Mouse (Mus musculus) heart, embryonic 12.5 days (tissue): ENCODE results near the gene Map3k1. TPM values are rescaled to one million over a fixed set of nuclear protein-coding genes. Genes with fewer than 3 reads are reported as not detected.

Source experiments
- ATAC-seq: fragments of 200-750 bp; cut with Nextera tagmentation; 2 replicates; pipeline ENCODE4 v1.8.0; 2017; ENCODE audit warnings: moderate TSS enrichment, moderate library complexity; ENCODE audit not compliant: insufficient number of reproducible peaks, low FRiP score
- H3K27ac ChIP-seq: fragments of 300-500 bp; sonication (generic); 2 replicates; pipeline ENCODE4 v1.5.1; 2016; ENCODE audit warnings: mild to moderate bottlenecking, moderate library complexity; ENCODE audit not compliant: poor library complexity, severe bottlenecking
- H3K27me3 ChIP-seq: fragments of 300-500 bp; sonication (generic); replicated peaks from 2 replicates; pipeline ENCODE4 v1.6.1; 2016; ENCODE audit warnings: mild to moderate bottlenecking, moderate library complexity
- H3K36me3 ChIP-seq: fragments of 300-500 bp; sonication (generic); 2 replicates; pipeline ENCODE4 v1.6.1; 2016; ENCODE audit warnings: mild to moderate bottlenecking, moderate library complexity
- H3K4me1 ChIP-seq: fragments of 300-500 bp; sonication (generic); replicated peaks from 2 replicates; pipeline ENCODE4 v1.6.1; 2016; ENCODE audit warnings: mild to moderate bottlenecking
- H3K4me2 ChIP-seq: fragments of 300-500 bp; sonication (generic); 2 replicates; pipeline ENCODE4 v1.6.1; 2016; ENCODE audit warnings: mild to moderate bottlenecking, moderate library complexity
- H3K4me3 ChIP-seq: fragments of 300-500 bp; sonication (generic); 2 replicates; pipeline ENCODE4 v1.5.1; 2016; ENCODE audit warnings: mild to moderate bottlenecking
- H3K9ac ChIP-seq: fragments of 300-500 bp; sonication (generic); 2 replicates; pipeline ENCODE4 v1.6.1; 2016; ENCODE audit warnings: mild to moderate bottlenecking, moderate library complexity
- H3K9me3 ChIP-seq: fragments of 300-500 bp; sonication (generic); replicated peaks from 2 replicates; pipeline ENCODE4 v1.6.1; 2016; ENCODE audit warnings: mild to moderate bottlenecking, moderate library complexity
- WGBS: fragments of 180-500 bp; shearing (Covaris S2); methylation state at CpG from one replicate; pipeline ENCODE4 v1.1.7; 2016; 5-methylcytosine and 5-hydroxymethylcytosine counted together
- polyA plus RNA-seq: library from polyadenylated mRNA; unstranded; fragments of >200 nt; fragmentation: Nextera tagmentation; extraction: Ambion mirVana; gene quantifications from 2 replicates; pipeline ENCODE4 v1.2.1, GENCODE M21; 2016

Map3k1 gene
- 16.7 and 18.7 TPM in 2 replicates for polyA plus RNA-seq

GRCm38 (mm10) chr13:111808637-111809465 is at the start of gene Map3k1:
Map3k1 (minus strand) TSS chr13:111808993.
- WGBS = 2% methylated on average over 94 of the region's 136 CpGs

DNA sequence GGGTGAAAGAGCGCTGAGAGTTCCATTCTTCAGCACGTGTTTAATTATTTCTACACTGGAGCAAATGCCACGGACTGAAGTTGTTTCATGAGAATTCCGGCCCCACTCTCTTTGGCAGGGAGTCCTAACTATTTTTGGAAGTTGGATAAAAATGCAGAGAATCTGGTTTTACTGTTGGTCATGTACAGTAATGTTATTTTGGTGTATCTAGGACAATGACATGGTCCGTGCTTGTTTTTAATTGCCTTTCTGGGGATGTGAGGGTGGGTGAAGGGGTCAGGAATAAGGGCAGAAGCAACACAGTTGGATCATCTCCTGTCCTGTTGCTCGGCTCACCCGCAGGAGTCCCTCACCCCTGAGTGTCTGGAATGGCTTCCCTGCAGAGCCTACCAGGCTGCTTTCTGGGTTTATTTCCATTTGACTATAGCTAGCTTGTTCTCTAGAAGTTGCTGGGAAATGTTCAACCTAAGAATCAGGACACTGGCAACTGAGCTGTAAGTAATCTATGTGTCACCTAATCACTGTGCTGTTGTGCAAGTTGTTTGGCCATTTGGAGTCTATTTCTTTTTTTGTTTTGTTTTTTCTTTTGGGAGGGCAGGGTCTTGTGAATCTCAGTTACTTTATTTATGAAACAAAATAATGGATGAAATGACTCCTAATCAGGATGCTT is 48.1 kb upstream of the Map3k1 start:
- Histone ChIP-seq H3K27ac (no peak overlapping the region), H3K27me3 (no peaks in the 10 kb centered on the region), H3K9me3 (no peaks in the 10 kb centered on the region), H3K36me3 (no peaks in the 10 kb centered on the region), H3K9ac (no peak overlapping the region), H3K4me1 (no peaks in the 10 kb centered on the region), H3K4me2 (no peak overlapping the region), H3K4me3 (no peak overlapping the region)
- no peak for ATAC-seq
- WGBS = 67% methylated on average over 7 of the region's 7 CpGs

More at GRCm38 (mm10) chr13:111808637-111809465, at the start of gene Map3k1:
- ATAC-seq = peak; percentile 78
- Histone ChIP-seq H3K9ac (peak within 1 kb of the TSS; percentile 98), H3K9me3 (no peaks in the 10 kb centered on the region), H3K27ac (peak within 1 kb of the TSS; percentile 99), H3K36me3 (no peaks in the 10 kb centered on the region), H3K4me1 (peaks cover 20% of the 10 kb centered on the region), H3K4me2 (peak within 1 kb of the TSS; percentile 90), H3K27me3 (no peaks in the 10 kb centered on the region), H3K4me3 (peak within 1 kb of the TSS; percentile 99)

GRCm38 (mm10) chr13:111856232-111856631 is 47.4 kb upstream of the Map3k1 start:
- Histone ChIP-seq H3K4me3 (no peak overlapping the region), H3K27ac (no peak overlapping the region), H3K9ac (no peak overlapping the region), H3K27me3 (no peaks in the 10 kb centered on the region), H3K4me1 (no peaks in the 10 kb centered on the region), H3K4me2 (no peak overlapping the region), H3K36me3 (no peaks in the 10 kb centered on the region), H3K9me3 (no peaks in the 10 kb centered on the region)
- WGBS = 88% methylated on average over 7 of the region's 7 CpGs
- no peak for ATAC-seq

DNA sequence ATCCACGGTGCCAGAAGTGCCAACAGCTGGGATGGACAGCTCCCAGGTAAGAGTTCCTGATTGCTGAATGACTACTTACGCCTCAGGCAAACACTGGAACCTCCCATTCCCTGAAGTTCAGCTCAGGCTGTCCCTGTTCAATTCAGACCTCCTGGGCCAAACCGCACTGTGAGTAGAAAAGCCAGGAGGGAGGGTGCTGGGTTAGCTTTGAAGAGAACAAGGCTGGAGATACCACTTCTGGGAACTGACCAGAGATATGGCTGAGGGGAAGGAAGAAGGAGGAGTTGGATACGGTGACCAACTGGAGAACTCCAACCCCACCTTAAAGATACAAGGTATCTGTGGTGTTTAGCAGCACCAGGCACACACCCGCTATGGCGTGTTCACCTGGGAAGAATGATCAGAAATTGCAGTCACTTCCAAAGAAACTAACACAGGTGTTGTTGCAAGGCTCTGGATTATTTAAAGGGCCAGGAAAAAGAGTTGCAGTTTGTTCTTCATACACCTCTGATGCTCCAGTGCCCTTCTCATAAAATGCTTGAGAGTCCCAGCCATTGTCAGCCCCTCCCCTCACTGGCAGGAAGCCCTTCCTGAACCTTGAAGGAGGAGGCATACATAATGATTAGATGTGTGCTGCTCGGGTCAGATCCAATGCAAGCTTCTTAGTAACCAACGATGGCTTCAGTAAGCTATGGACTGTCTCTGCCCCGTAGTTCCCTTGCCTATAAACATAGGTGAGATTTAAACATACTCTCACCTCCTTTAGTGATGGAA is 43.8 kb upstream of the Map3k1 start:
- no peaks in the 10 kb centered on the region for H3K36me3 ChIP-seq

GRCm38 (mm10) chr13:111850046-111850837 is 41.4 kb upstream of the Map3k1 start:
- Histone ChIP-seq H3K27me3 (no peaks in the 10 kb centered on the region), H3K9ac (no peak overlapping the region), H3K36me3 (no peaks in the 10 kb centered on the region), H3K4me1 (no peaks in the 10 kb centered on the region; the same call in 1 of the 2 replicates), H3K9me3 (no peaks in the 10 kb centered on the region), H3K27ac (no peak overlapping the region), H3K4me3 (no peak overlapping the region), H3K4me2 (no peak overlapping the region)
- ATAC-seq = no peak
- WGBS = 88% methylated on average over 12 of the region's 12 CpGs

More for the DNA sequence above, 43.8 kb upstream of the Map3k1 start:
- 75% methylated on average over 9 of the region's 9 CpGs for WGBS
- Histone ChIP-seq H3K9ac (no peak overlapping the region), H3K9me3 (no peaks in the 10 kb centered on the region), H3K4me1 (no peaks in the 10 kb centered on the region), H3K4me2 (no peak overlapping the region), H3K4me3 (no peak overlapping the region), H3K27me3 (no peaks in the 10 kb centered on the region), H3K27ac (no peak overlapping the region)
- ATAC-seq = no peak

- no peaks in the 10 kb centered on the region for H3K36me3 ChIP-seq
- 40% methylated on average over 9 of the region's 9 CpGs for WGBS
- no peaks in the 10 kb centered on the region; the same call in 1 of the 2 replicates for H3K4me1 ChIP-seq
- ATAC-seq = no peak
- no peak overlapping the region for H3K27ac ChIP-seq
- no peaks in the 10 kb centered on the region for H3K27me3 ChIP-seq
- no peak overlapping the region for H3K4me3 ChIP-seq
- no peaks in the 10 kb centered on the region for H3K9me3 ChIP-seq
- H3K4me2 ChIP-seq = no peak overlapping the region
- no peak overlapping the region for H3K9ac ChIP-seq
Measured at GRCm38 (mm10) chr13:111845471-111845870, 36.7 kb upstream of the Map3k1 start.

GRCm38 (mm10) chr13:111844313-111844712 is 35.5 kb upstream of the Map3k1 start:
- no peak for ATAC-seq
- H3K4me3 ChIP-seq = no peak overlapping the region
- 85% methylated on average over 3 of the region's 3 CpGs for WGBS
- H3K4me2 ChIP-seq = no peak overlapping the region
- H3K27me3 ChIP-seq = no peaks in the 10 kb centered on the region
- H3K9me3 ChIP-seq = no peaks in the 10 kb centered on the region
- no peak overlapping the region for H3K9ac ChIP-seq
- H3K27ac ChIP-seq = no peak overlapping the region
- H3K36me3 ChIP-seq = no peaks in the 10 kb centered on the region
- H3K4me1 ChIP-seq = no peaks in the 10 kb centered on the region; the same call in 1 of the 2 replicates

- Histone ChIP-seq H3K36me3 (no peaks in the 10 kb centered on the region), H3K4me1 (0 out of 2 replicates have a peak, but pooled peaks cover 4% of the 10 kb centered on the region), H3K27ac (no peak overlapping the region), H3K9me3 (no peaks in the 10 kb centered on the region), H3K4me2 (no peak overlapping the region), H3K9ac (no peak overlapping the region), H3K27me3 (no peaks in the 10 kb centered on the region), H3K4me3 (no peak overlapping the region)
- no peak for ATAC-seq
- WGBS = 28% methylated on average over 8 of the region's 8 CpGs
Measured at GRCm38 (mm10) chr13:111835787-111836186, 27.0 kb upstream of the Map3k1 start.

DNA sequence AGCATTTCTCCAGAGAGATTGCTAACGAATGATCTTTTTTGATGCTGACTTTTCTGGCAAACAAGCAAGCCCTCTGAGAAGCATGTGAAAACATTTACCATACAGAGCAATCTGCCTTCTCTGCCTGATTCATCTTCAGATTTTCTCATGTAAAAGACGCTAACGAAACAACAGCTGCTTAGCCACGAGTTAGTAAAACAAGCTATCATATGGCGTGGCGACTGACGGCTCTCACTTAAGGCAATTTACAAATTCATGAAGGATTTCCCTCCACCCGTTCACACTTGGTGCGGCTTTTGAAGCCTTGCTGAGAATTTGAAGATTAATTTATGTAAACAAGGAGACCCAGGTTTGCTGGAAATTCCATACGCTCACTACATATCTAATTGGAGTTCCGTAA is 25.8 kb upstream of the Map3k1 start:
- ATAC-seq = no peak
- Histone ChIP-seq H3K9me3 (no peaks in the 10 kb centered on the region), H3K4me2 (no peak overlapping the region), H3K27me3 (no peaks in the 10 kb centered on the region), H3K36me3 (no peaks in the 10 kb centered on the region), H3K9ac (no peak overlapping the region), H3K4me1 (0 out of 2 replicates have a peak, but pooled peaks cover 4% of the 10 kb centered on the region), H3K4me3 (no peak overlapping the region), H3K27ac (no peak overlapping the region)
- WGBS = 61% methylated on average over 11 of the region's 11 CpGs

GRCm38 (mm10) chr13:111829473-111829872 is 20.7 kb upstream of the Map3k1 start:
- WGBS = 48% methylated on average over 2 of the region's 2 CpGs
- H3K27me3 ChIP-seq = no peaks in the 10 kb centered on the region
- no peak overlapping the region for H3K9ac ChIP-seq
- H3K4me2 ChIP-seq = no peak overlapping the region
- H3K4me3 ChIP-seq = no peak overlapping the region
- H3K27ac ChIP-seq = no peak overlapping the region
- ATAC-seq = no peak
- H3K36me3 ChIP-seq = no peaks in the 10 kb centered on the region
- no peaks in the 10 kb centered on the region for H3K4me1 ChIP-seq
- H3K9me3 ChIP-seq = no peaks in the 10 kb centered on the region
